Comparison of ENCODE assay signal across 21 mouse cellular contexts in the genomic region with DNA sequence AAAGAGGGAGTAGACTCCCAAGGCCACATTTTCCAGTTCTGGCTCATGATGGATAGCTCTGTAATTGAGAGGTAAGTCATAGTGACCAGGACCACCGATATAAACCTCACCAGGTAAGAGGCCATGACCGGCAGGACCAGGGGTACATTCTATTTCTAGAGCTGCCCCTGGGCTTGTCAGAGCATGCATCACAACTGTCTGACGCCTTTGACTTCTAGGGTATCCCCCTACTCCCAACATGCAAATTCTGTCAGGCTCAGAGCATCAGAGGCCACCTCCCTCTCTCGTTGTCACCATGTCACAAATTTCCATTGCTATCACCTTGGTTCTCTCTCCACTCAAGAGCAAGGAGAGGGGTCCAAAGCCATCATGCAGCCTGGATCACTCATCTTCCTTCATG. TPM values are rescaled to one million over a fixed set of nuclear protein-coding genes. Genes with fewer than 3 reads are reported as not detected.
DNase-seq lines count a peak whose midpoint lies in the region; ATAC-seq and TF ChIP-seq lines count a peak whose summit lies in the region.
"Had no signal": no experiment of that assay in that cellular context is flagged by ENCODE, and none has a peak within 500 bp of the region (broad histone marks: within the 10 kb centered on the region; RNA-seq: fewer than 3 reads in every experiment).

No protein-coding gene starts in this region.

- 89% methylated on average over 4 of the region's 4 CpGs for WGBS in midbrain, embryonic 11.5 days
- WGBS in midbrain, postnatal 0 days, result 88% methylated on average over 4 of the region's 4 CpGs

- no peaks in the 10 kb centered on the region for H3K36me3 ChIP-seq in midbrain, embryonic 11.5 days (ENCODE audit: control insufficient read depth, insufficient read depth, low read length)
- no peaks in the 10 kb centered on the region for H3K36me3 ChIP-seq in midbrain, postnatal 0 days (ENCODE audit: insufficient read depth, low read length)
- no peaks in the 10 kb centered on the region for H3K36me3 ChIP-seq in CH12.LX (replicated peaks in 1 of 2; ENCODE audit: control insufficient read depth in 1 of 2, insufficient read depth in 1 of 2, low read length in 1 of 2)
- H3K36me3 ChIP-seq in splenic B cell, adult 2 months (ENCODE audit: control insufficient read depth, insufficient read depth, low read length, poor library complexity, severe bottlenecking), result no peaks in the 10 kb centered on the region
- H3K36me3 ChIP-seq: G1E had no signal

- no peak overlapping the region for H3K27ac ChIP-seq in midbrain, embryonic 11.5 days (ENCODE audit: low read depth, low read length)
- H3K27ac ChIP-seq in midbrain, postnatal 0 days (ENCODE audit: low read depth, low read length), result no peak overlapping the region
- peak overlapping the region; percentile 36; the same call in 1 of the 2 replicates for H3K27ac ChIP-seq in CH12.LX (ENCODE audit: insufficient read depth, low read depth)

- dilution Hi-C loops in CH12.LX (cut with MboI; ENCODE audit: extremely low pct_ligation_motif_present, extremely low pct_unique_long_range_greater_than_20kb, low sequenced_read_pairs), result no loop called here

- no peaks in the 10 kb centered on the region for H3K4me1 ChIP-seq in midbrain, embryonic 11.5 days (ENCODE audit: control insufficient read depth, insufficient read depth, low read length)
- no peaks in the 10 kb centered on the region for H3K4me1 ChIP-seq in midbrain, postnatal 0 days (ENCODE audit: insufficient read depth, low read length)
- H3K4me1 ChIP-seq in CH12.LX (ENCODE audit: control insufficient read depth in 1 of 2, insufficient read depth in 2 of 2), result peaks cover 20 to 33% of the 10 kb centered on the region in 2 experiments

- DNase-seq in midbrain, embryonic 11.5 days (ENCODE audit: low spot score, missing footprints), result peak; percentile 64
- no peak for DNase-seq in midbrain, postnatal 0 days (ENCODE audit: low spot score)
- DNase-seq in CH12.LX (ENCODE audit: extremely low read depth), result peak; percentile 73
- DNase-seq in splenic B cell, adult 2 months (ENCODE audit: low read depth, low spot score), result peak; percentile 31
- no peak for DNase-seq in lung, postnatal 36 days
- DNase-seq in layer of hippocampus, postnatal 36 days, result no peak
- DNase-seq: adrenal gland, adult 2 months; adrenal gland, adult 8-10 months; adrenal gland, postnatal 10 days; adrenal gland, postnatal 14 days; adrenal gland, postnatal 25 days; adrenal gland, postnatal 36 days; B cell, adult 2 months; cerebellum, adult 11 months; cerebellum, adult 11-12 months; cerebellum, adult 18-20 months; cerebellum, adult 2 months had no signal

- TF ChIP-seq EP300 in CH12.LX (IDR thresholded peaks at IDR 0.05; ENCODE audit: low read length), result peak; percentile 67

- H3K79me2 ChIP-seq in CH12.LX (replicated peaks; ENCODE audit: control insufficient read depth, extremely low read depth, insufficient read depth, poor library complexity, severe bottlenecking), result no peaks in the 10 kb centered on the region

- no peak overlapping the region for H3K4me2 ChIP-seq in midbrain, embryonic 11.5 days
- H3K4me2 ChIP-seq in midbrain, postnatal 0 days (ENCODE audit: low read depth, low read length, poor library complexity, severe bottlenecking), result no peak overlapping the region
- H3K4me2 ChIP-seq in CH12.LX (ENCODE audit: insufficient read depth, low read depth, poor library complexity, severe bottlenecking), result peak overlapping the region; percentile 25; the same call in 1 of the 2 replicates

- no peak for ATAC-seq in midbrain, embryonic 11.5 days (ENCODE audit: low FRiP score)
- no peak for ATAC-seq in midbrain, postnatal 0 days (ENCODE audit: low FRiP score)
- ATAC-seq: activated CD4-positive, CD25-positive, alpha-beta regulatory T cell, adult 4 months; CD4-positive, CD25-positive, alpha-beta regulatory T cell, adult 4 months; Patski had no signal

- TF ChIP-seq POLR2A in CH12.LX (IDR thresholded peaks at IDR 0.05; ENCODE audit: low read depth, low read length), result peak; percentile 36; the same call in 1 of the 2 replicates

- no peaks in the 10 kb centered on the region for H3K27me3 ChIP-seq in midbrain, embryonic 11.5 days (ENCODE audit: control insufficient read depth, insufficient read depth, low read length)
- H3K27me3 ChIP-seq in midbrain, postnatal 0 days (ENCODE audit: insufficient read depth, low read length), result no peaks in the 10 kb centered on the region
- H3K27me3 ChIP-seq in CH12.LX (replicated peaks), result no peaks in the 10 kb centered on the region
- H3K27me3 ChIP-seq in splenic B cell, adult 2 months (ENCODE audit: control insufficient read depth, insufficient read depth, low read length, poor library complexity, severe bottlenecking), result no peaks in the 10 kb centered on the region

- no peak for TF ChIP-seq RAD21 in CH12.LX (IDR thresholded peaks at IDR 0.05; ENCODE audit: low read depth, low read length)

- in situ Hi-C loops in CH12.LX (cut with MboI; ENCODE audit: low pct_ligation_motif_present, low pct_unique_long_range_greater_than_20kb, low sequenced_read_pairs), result no loop called here

- H3K4me3 ChIP-seq in midbrain, embryonic 11.5 days (ENCODE audit: low read depth, low read length), result no peak overlapping the region
- H3K4me3 ChIP-seq in midbrain, postnatal 0 days (ENCODE audit: low read depth, low read length), result no peak overlapping the region
- H3K4me3 ChIP-seq in CH12.LX (replicated peaks in 1 of 3; ENCODE audit: low read depth in 2 of 3, low read length in 2 of 3, poor library complexity in 1 of 3), result no peak overlapping the region

- TF ChIP-seq CTCF in midbrain, postnatal 0 days (IDR thresholded peaks at IDR 0.05), result no peak
- TF ChIP-seq CTCF in CH12.LX (conservative IDR thresholded peaks at IDR 0.05 in 1 of 2, IDR thresholded peaks at IDR 0.05 in 1 of 2; ENCODE audit: low read depth in 2 of 2, low read length in 2 of 2), result no peak

- no peak overlapping the region for H3K9ac ChIP-seq in midbrain, embryonic 11.5 days (ENCODE audit: low read length)
- no peak overlapping the region for H3K9ac ChIP-seq in midbrain, postnatal 0 days (replicated peaks; ENCODE audit: low read length, poor library complexity, severe bottlenecking)
- no peak overlapping the region for H3K9ac ChIP-seq in CH12.LX (ENCODE audit: insufficient read depth, low read depth)

- no peaks in the 10 kb centered on the region for H3K9me3 ChIP-seq in midbrain, embryonic 11.5 days (ENCODE audit: control insufficient read depth, low read length)
- no peaks in the 10 kb centered on the region for H3K9me3 ChIP-seq in midbrain, postnatal 0 days (ENCODE audit: low read length)
- H3K9me3 ChIP-seq in CH12.LX (replicated peaks; ENCODE audit: low read length), result no peaks in the 10 kb centered on the region
- H3K9me3 ChIP-seq: G1E had no signal

TF ChIP-seq in CH12.LX, 34 proteins besides CTCF, POLR2A, EP300 and RAD21:
- TF ChIP-seq MAX (IDR thresholded peaks at IDR 0.05; ENCODE audit: low read length) (peak; percentile 49; the same call in 1 of the 2 replicates), TCF12 (IDR thresholded peaks at IDR 0.05; ENCODE audit: low read depth, low read length) (peak; percentile 53; the same call in 1 of the 2 replicates), MYC (IDR thresholded peaks at IDR 0.05; ENCODE audit: low read depth, low read length) (no peak), MEF2A (IDR thresholded peaks at IDR 0.05; ENCODE audit: borderline replicate concordance, low read depth, low read length) (peak; percentile 97), CHD1 (IDR thresholded peaks at IDR 0.05; ENCODE audit: low read depth, low read length) (peak; percentile 97), USF2 (conservative IDR thresholded peaks at IDR 0.05; ENCODE audit: low read depth, low read length) (no peak), PAX5 (IDR thresholded peaks at IDR 0.05; ENCODE audit: low read length) (no peak), E2F4 (IDR thresholded peaks at IDR 0.05; ENCODE audit: insufficient replicate concordance, low read depth, low read length) (no peak), ETS1 (conservative IDR thresholded peaks at IDR 0.05; ENCODE audit: low read depth, low read length) (0 out of 2 replicates have a peak, but pooled peaks have one; percentile 20), GABPA (IDR thresholded peaks at IDR 0.05; ENCODE audit: insufficient replicate concordance, low read depth, low read length) (no peak), SMC3 (IDR thresholded peaks at IDR 0.05; ENCODE audit: low read depth, low read length) (no peak), BHLHE40 (IDR thresholded peaks at IDR 0.05; ENCODE audit: low read depth, low read length) (0 out of 2 replicates have a peak, but pooled peaks have one; percentile 23)

RNA-seq across cellular contexts. Expression of a gene that starts 19.2 kb away (rescaled TPM):
- 448 and 451 TPM in 2 replicates for polyA plus RNA-seq in midbrain, embryonic 11.5 days (2014; fragmentation: Nextera tagmentation; extraction: Ambion mirVana)
- total RNA-seq in midbrain, postnatal 0 days (2014; rRNA removed), result 95.3 and 124 TPM in 2 replicates
- 289 and 306 TPM in 2 replicates for polyA plus RNA-seq in midbrain, postnatal 0 days (2015; fragmentation: Nextera tagmentation; extraction: Ambion mirVana)
- total RNA-seq in CH12.LX (2012; rRNA removed) (244 and 326 TPM in 2 replicates), CH12.LX (2014; rRNA removed) (278 and 297 TPM in 2 replicates)
- polyA plus RNA-seq in CH12.LX (2012; ENCODE audit: insufficient read length, low read depth), result 501 and 701 TPM in 2 replicates
- 100 to 1,000 TPM; 183 to 198 TPM for total RNA-seq in layer of hippocampus, postnatal 36 days (2021)

Comparison
In these comparisons a context has a peak if more than half of its experiments do, and no peak if none do; other contexts are left out.
1. DNase-seq: peak in midbrain, embryonic 11.5 days (single experiment), CH12.LX (single experiment) and splenic B cell, adult 2 months (single experiment); none in midbrain, postnatal 0 days (single experiment), lung, postnatal 36 days (single experiment) and layer of hippocampus, postnatal 36 days (0 of 2).